ENCODE assay signal across 8 mouse cellular contexts in the genomic region with DNA sequence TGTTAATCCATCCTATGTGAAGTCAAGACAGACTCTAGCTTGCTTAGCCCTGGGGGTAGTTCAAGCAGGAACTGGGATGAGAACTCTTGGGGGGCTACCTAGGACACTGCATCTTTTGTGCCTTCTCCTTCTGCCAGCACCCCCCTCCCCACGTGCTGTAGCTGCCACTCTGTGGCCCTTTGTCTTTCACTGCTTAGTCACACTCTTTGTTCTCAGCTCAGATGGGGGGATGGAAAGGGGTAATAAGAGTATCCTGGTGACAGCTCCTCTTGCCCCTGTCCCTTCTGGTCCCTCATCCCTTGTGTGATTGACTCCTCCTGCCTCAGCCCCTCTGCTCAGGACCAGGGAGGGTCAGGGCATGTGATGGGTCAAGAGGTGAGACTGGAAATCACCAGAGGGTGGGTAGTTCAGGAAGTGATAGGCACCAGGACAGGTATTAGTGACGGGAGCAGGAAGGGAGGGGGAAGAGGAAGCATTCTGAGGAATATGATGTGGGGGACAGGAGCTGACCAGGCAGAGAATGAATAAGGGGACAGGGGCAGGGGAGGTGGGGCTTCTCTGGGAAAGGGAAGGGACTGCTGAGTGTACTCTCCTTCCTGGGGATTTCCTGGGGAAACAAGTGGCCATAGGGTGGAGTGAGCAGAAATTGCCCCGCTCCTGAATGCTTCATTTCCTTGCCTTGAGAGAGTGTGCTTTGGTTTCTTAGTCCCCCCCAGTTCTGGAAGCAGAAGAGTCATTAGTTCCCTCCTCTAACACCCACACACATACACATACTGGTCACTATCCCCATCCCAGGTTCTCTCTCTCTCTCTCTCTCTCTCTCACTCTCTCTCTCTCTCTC. TPM values are rescaled to one million over a fixed set of nuclear protein-coding genes. Genes with fewer than 3 reads are reported as not detected.
DNase-seq lines count a peak whose midpoint lies in the region; ATAC-seq lines count a peak whose summit lies in the region.

No protein-coding gene starts in this region.

- no peaks in the 10 kb centered on the region for H3K27me3 ChIP-seq in lung, embryonic 16.5 days (ENCODE audit: control insufficient read depth, insufficient read depth, low read depth, low read length)
- H3K27me3 ChIP-seq in hindbrain, embryonic 14.5 days (ENCODE audit: control insufficient read depth, insufficient read depth, low read length): no peaks in the 10 kb centered on the region
- no peaks in the 10 kb centered on the region for H3K27me3 ChIP-seq in neural tube, embryonic 15.5 days (replicated peaks)

- no peaks in the 10 kb centered on the region for H3K9me3 ChIP-seq in lung, embryonic 16.5 days (ENCODE audit: control insufficient read depth, low read length)
- no peaks in the 10 kb centered on the region for H3K9me3 ChIP-seq in hindbrain, embryonic 14.5 days (ENCODE audit: control insufficient read depth, low read length)
- H3K9me3 ChIP-seq in neural tube, embryonic 15.5 days (replicated peaks): no peaks in the 10 kb centered on the region

- DNase-seq in cerebellum, adult 9-11 months: peak; percentile 57
- DNase-seq in cerebellum, postnatal 4 days (ENCODE audit: low spot score in 2 of 2): no peak
- DNase-seq in lung, postnatal 36 days: no peak
- DNase-seq in hindbrain, embryonic 14.5 days (ENCODE audit: low spot score): no peak
- no peak for DNase-seq in left cerebral cortex, postnatal 36 days (ENCODE audit: low spot score in 2 of 2)
- no peak for DNase-seq in spleen, postnatal 4 days (ENCODE audit: low spot score in 2 of 2)

- H3K4me1 ChIP-seq in lung, embryonic 16.5 days (replicated peaks; ENCODE audit: control insufficient read depth, insufficient read depth, low read length): peaks cover 48% of the 10 kb centered on the region
- H3K4me1 ChIP-seq in hindbrain, embryonic 14.5 days (replicated peaks; ENCODE audit: control insufficient read depth, insufficient read depth, low read length): peaks cover 42% of the 10 kb centered on the region
- peaks cover 60% of the 10 kb centered on the region for H3K4me1 ChIP-seq in neural tube, embryonic 15.5 days

- ATAC-seq in lung, embryonic 16.5 days (ENCODE audit: low read depth): no peak
- no peak for ATAC-seq in hindbrain, embryonic 14.5 days (ENCODE audit: low FRiP score)
- no peak for ATAC-seq in neural tube, embryonic 15.5 days (ENCODE audit: low FRiP score)

- WGBS in lung, embryonic 16.5 days: 60% methylated on average over 3 of the region's 3 CpGs
- WGBS in hindbrain, embryonic 14.5 days: 28% methylated on average over 3 of the region's 3 CpGs
- 54% methylated on average over 3 of the region's 3 CpGs for WGBS in neural tube, embryonic 15.5 days

- intact Hi-C loops in left cerebral cortex, postnatal 36 days (cut with DNase I): no loop called here

- H3K36me3 ChIP-seq in lung, embryonic 16.5 days (ENCODE audit: control insufficient read depth, insufficient read depth, low read length): peaks cover 11% of the 10 kb centered on the region; the same call in 1 of the 2 replicates
- H3K36me3 ChIP-seq in hindbrain, embryonic 14.5 days (replicated peaks; ENCODE audit: control insufficient read depth, insufficient read depth): peaks cover 18% of the 10 kb centered on the region
- H3K36me3 ChIP-seq in neural tube, embryonic 15.5 days: peaks cover 5% of the 10 kb centered on the region; the same call in 1 of the 2 replicates

- no peak overlapping the region for H3K4me3 ChIP-seq in lung, embryonic 16.5 days (ENCODE audit: low read length)
- H3K4me3 ChIP-seq in hindbrain, embryonic 14.5 days (replicated peaks; ENCODE audit: low read length): no peak overlapping the region
- H3K4me3 ChIP-seq in neural tube, embryonic 15.5 days (replicated peaks): no peak overlapping the region

- 0 out of 2 replicates have a peak overlapping the region, but pooled peaks have one; percentile 8 for H3K4me2 ChIP-seq in lung, embryonic 16.5 days (ENCODE audit: low read depth, low read length)
- H3K4me2 ChIP-seq in hindbrain, embryonic 14.5 days (replicated peaks): peak overlapping the region; percentile 71; the same call in 1 of the 2 replicates
- peak overlapping the region; percentile 78; the same call in 1 of the 2 replicates for H3K4me2 ChIP-seq in neural tube, embryonic 15.5 days

- H3K9ac ChIP-seq in lung, embryonic 16.5 days (ENCODE audit: low read length): no peak overlapping the region
- H3K9ac ChIP-seq in hindbrain, embryonic 14.5 days: no peak overlapping the region
- H3K9ac ChIP-seq in neural tube, embryonic 15.5 days (replicated peaks): no peak overlapping the region

- peak overlapping the region; percentile 96 for H3K27ac ChIP-seq in lung, embryonic 16.5 days (ENCODE audit: low read length)
- H3K27ac ChIP-seq in hindbrain, embryonic 14.5 days: 0 out of 2 replicates have a peak overlapping the region, but pooled peaks have one; percentile 81
- H3K27ac ChIP-seq in neural tube, embryonic 15.5 days (replicated peaks): no peak overlapping the region

RNA-seq across cellular contexts. Expression of a gene that starts 1.6 kb away (rescaled TPM):
- 8.4 and 9.2 TPM in 2 replicates for polyA plus RNA-seq in lung, embryonic 16.5 days (2015; fragmentation: Nextera tagmentation; extraction: Ambion mirVana)
- polyA plus RNA-seq in hindbrain, embryonic 14.5 days (2014; fragmentation: Nextera tagmentation; extraction: Ambion mirVana): 3.0 and 3.7 TPM in 2 replicates
- 3.3 and 3.6 TPM in 2 replicates for polyA plus RNA-seq in neural tube, embryonic 15.5 days (2015; fragmentation: Nextera tagmentation; extraction: Ambion mirVana)
- 10 to 100 TPM; 11.1 to 16.4 TPM for total RNA-seq in left cerebral cortex, postnatal 36 days (2021)

RNA-seq across cellular contexts. Expression of a gene that starts 2.6 kb away (rescaled TPM):
- polyA plus RNA-seq in lung, embryonic 16.5 days (2015; fragmentation: Nextera tagmentation; extraction: Ambion mirVana): 227 and 230 TPM in 2 replicates
- 218 and 247 TPM in 2 replicates for polyA plus RNA-seq in hindbrain, embryonic 14.5 days (2014; fragmentation: Nextera tagmentation; extraction: Ambion mirVana)
- 237 and 260 TPM in 2 replicates for polyA plus RNA-seq in neural tube, embryonic 15.5 days (2015; fragmentation: Nextera tagmentation; extraction: Ambion mirVana)
- total RNA-seq in left cerebral cortex, postnatal 36 days (2021): 100 to 1,000 TPM; 252 to 309 TPM

RNA-seq across cellular contexts. Expression of a gene that starts 14.4 kb away (rescaled TPM):
- 52.8 and 59.4 TPM in 2 replicates for polyA plus RNA-seq in lung, embryonic 16.5 days (2015; fragmentation: Nextera tagmentation; extraction: Ambion mirVana)
- polyA plus RNA-seq in hindbrain, embryonic 14.5 days (2014; fragmentation: Nextera tagmentation; extraction: Ambion mirVana): 25.2 and 30.1 TPM in 2 replicates
- 32.0 and 46.6 TPM in 2 replicates for polyA plus RNA-seq in neural tube, embryonic 15.5 days (2015; fragmentation: Nextera tagmentation; extraction: Ambion mirVana)
- 10 to 100 TPM; 13.5 to 13.8 TPM for total RNA-seq in left cerebral cortex, postnatal 36 days (2021)

RNA-seq across cellular contexts. Expression of a gene that starts 21.5 kb away (rescaled TPM):
- 92.6 and 98.6 TPM in 2 replicates for polyA plus RNA-seq in lung, embryonic 16.5 days (2015; fragmentation: Nextera tagmentation; extraction: Ambion mirVana)
- polyA plus RNA-seq in hindbrain, embryonic 14.5 days (2014; fragmentation: Nextera tagmentation; extraction: Ambion mirVana): 86.5 and 88.6 TPM in 2 replicates
- polyA plus RNA-seq in neural tube, embryonic 15.5 days (2015; fragmentation: Nextera tagmentation; extraction: Ambion mirVana): 90.6 and 97.6 TPM in 2 replicates
- 10 to 100 TPM; 63.6 to 64.6 TPM for total RNA-seq in left cerebral cortex, postnatal 36 days (2021)

RNA-seq across cellular contexts. Expression of a gene that starts 23.8 kb away (rescaled TPM):
- 13.3 and 111 TPM in 2 replicates for polyA plus RNA-seq in lung, embryonic 16.5 days (2015; fragmentation: Nextera tagmentation; extraction: Ambion mirVana)
- polyA plus RNA-seq in hindbrain, embryonic 14.5 days (2014; fragmentation: Nextera tagmentation; extraction: Ambion mirVana): 5.6 and 7.0 TPM in 2 replicates
- polyA plus RNA-seq in neural tube, embryonic 15.5 days (2015; fragmentation: Nextera tagmentation; extraction: Ambion mirVana): 11.1 and 12.9 TPM in 2 replicates
- 1 to 10 TPM; 1.8 to 2.3 TPM for total RNA-seq in left cerebral cortex, postnatal 36 days (2021)

Comparison
In these comparisons a context has a peak if more than half of its experiments do, and no peak if none do; other contexts are left out.
1. H3K4me2 ChIP-seq: peak in every context shown above with its lines; median percentile 78 in neural tube, embryonic 15.5 days; 71 in hindbrain, embryonic 14.5 days; 8 in lung, embryonic 16.5 days.